Mouse (Mus musculus) myocyte (in vitro differentiated cells): ENCODE measurements around the gene C1qtnf7. TPM values are rescaled to one million over a fixed set of nuclear protein-coding genes. Genes with fewer than 3 reads are reported as not detected.

Experiments used
- H3K27me3 ChIP-seq: one replicate; pipeline ENCODE4 v1.6.1; 2011; ENCODE audit not compliant: control insufficient read depth, insufficient read depth, insufficient read length
- H3K36me3 ChIP-seq: one replicate; pipeline ENCODE4 v1.6.1; 2011; ENCODE audit not compliant: control insufficient read depth, insufficient read depth
- H3K4me2 ChIP-seq: one replicate; pipeline ENCODE4 v1.6.1; 2011; ENCODE audit warnings: low read depth, control low read depth
- H3K4me3 ChIP-seq: one replicate; pipeline ENCODE4 v1.5.1; 2011; ENCODE audit warnings: mild to moderate bottlenecking, control low read depth, moderate library complexity
- H3K79me2 ChIP-seq: one replicate; pipeline ENCODE4 v1.6.1; 2011; ENCODE audit not compliant: control insufficient read depth, insufficient read depth
- H3ac ChIP-seq: one replicate; pipeline ENCODE4 v1.6.1; 2011; ENCODE audit not compliant: control insufficient read depth, insufficient read length
- CEBPB ChIP-seq: IDR thresholded peaks from 2 replicates; pipeline ENCODE4 v1.6.1; 2011; ENCODE audit warnings: mild to moderate bottlenecking, moderate library complexity; ENCODE audit not compliant: poor library complexity, insufficient read depth, severe bottlenecking
- E2F4 ChIP-seq: IDR thresholded peaks from one replicate; pipeline ENCODE4 v1.6.1; 2011; ENCODE audit warnings: mild to moderate bottlenecking, control low read depth, moderate library complexity; ENCODE audit not compliant: insufficient read depth
- MAX ChIP-seq: IDR thresholded peaks from one replicate; pipeline ENCODE4 v1.6.1; 2011; ENCODE audit warnings: low read depth, mild to moderate bottlenecking, control low read depth
- MYOD1 ChIP-seq, 3 experiments: IDR thresholded peaks; one replicate each; pipeline ENCODE4 v1.6.1; 2011; ENCODE audit warnings: control low read depth in 2 of 3, low read depth in 2 of 3, mild to moderate bottlenecking in 2 of 3, moderate library complexity in 1 of 3; ENCODE audit not compliant: insufficient read length in 2 of 3, control insufficient read depth in 1 of 3
- MYOG ChIP-seq, 3 experiments: IDR thresholded peaks; one replicate each; pipeline ENCODE4 v1.6.1; 2011; ENCODE audit warnings: control low read depth in 2 of 3, low read depth in 2 of 3, mild to moderate bottlenecking in 2 of 3; ENCODE audit not compliant: insufficient read length in 2 of 3, control insufficient read depth in 1 of 3, insufficient read depth in 1 of 3
- POLR2A ChIP-seq: IDR thresholded peaks from one replicate; pipeline ENCODE4 v1.6.1; 2011; ENCODE audit warnings: low read depth, mild to moderate bottlenecking, control low read depth, moderate library complexity; ENCODE audit not compliant: insufficient read length
- POLR2AphosphoS2 ChIP-seq: IDR thresholded peaks from one replicate; pipeline ENCODE4 v1.6.1; 2011; ENCODE audit warnings: low read depth, control low read depth; ENCODE audit not compliant: insufficient read length
- REST ChIP-seq: IDR thresholded peaks from one replicate; pipeline ENCODE4 v1.6.1; 2011; ENCODE audit warnings: mild to moderate bottlenecking, control low read depth, moderate library complexity; ENCODE audit not compliant: insufficient read depth, insufficient read length
- SRF ChIP-seq: IDR thresholded peaks from one replicate; pipeline ENCODE4 v1.6.1; 2011; ENCODE audit warnings: low read depth; ENCODE audit not compliant: control insufficient read depth, insufficient read length
- TCF12 ChIP-seq: IDR thresholded peaks from one replicate; pipeline ENCODE4 v1.6.1; 2011; ENCODE audit warnings: mild to moderate bottlenecking, control low read depth; ENCODE audit not compliant: poor library complexity, insufficient read depth, severe bottlenecking
- TCF3 ChIP-seq: IDR thresholded peaks from one replicate; pipeline ENCODE4 v1.6.1; 2011; ENCODE audit warnings: low read depth, control low read depth; ENCODE audit not compliant: insufficient read length
- USF1 ChIP-seq: IDR thresholded peaks from one replicate; pipeline ENCODE4 v1.6.1; 2011; ENCODE audit warnings: low read depth, mild to moderate bottlenecking, control low read depth, moderate library complexity
- polyA plus RNA-seq: library from polyadenylated mRNA; unstranded; fragments of >200 nt; fragmentation: generic; extraction: Trizol; gene quantifications from one replicate; pipeline ENCODE4 v1.2.1, GENCODE M21; 2012; ENCODE audit warnings: missing spikeins

C1qtnf7 gene
- polyA plus RNA-seq, 1 experiment, result not detected

GRCm38 (mm10) chr5:43480046-43480445 is 35.3 kb upstream of the C1qtnf7 start:
- no peaks in the 10 kb centered on the region for H3K27me3 ChIP-seq
- H3ac ChIP-seq, result no peak overlapping the region
- H3K4me3 ChIP-seq, result no peak overlapping the region
- no peaks in the 10 kb centered on the region for H3K36me3 ChIP-seq
- no peak overlapping the region for H3K4me2 ChIP-seq
- no peak for TF ChIP-seq MYOD1 (IDR thresholded peaks at IDR 0.05; ENCODE audit: control insufficient read depth in 1 of 3, insufficient read length in 2 of 3, low read depth in 2 of 3)
- no peak for TF ChIP-seq MYOG (IDR thresholded peaks at IDR 0.05; ENCODE audit: control insufficient read depth in 1 of 3, insufficient read depth in 1 of 3, insufficient read length in 2 of 3, low read depth in 2 of 3)
- TF ChIP-seq POLR2AphosphoS2, result no peak
- TF ChIP-seq TCF3, result no peak
- TF ChIP-seq TCF12, result no peak
- no peak for TF ChIP-seq MAX
- no peak for TF ChIP-seq USF1
- TF ChIP-seq SRF, result no peak
- no peak for TF ChIP-seq CEBPB
- no peak for TF ChIP-seq POLR2A
- TF ChIP-seq REST, result no peak
- TF ChIP-seq E2F4, result no peak
- no peaks in the 10 kb centered on the region for H3K79me2 ChIP-seq

GRCm38 (mm10) chr5:43480786-43481185 is 34.6 kb upstream of the C1qtnf7 start:
- H3ac ChIP-seq, result no peak overlapping the region
- no peaks in the 10 kb centered on the region for H3K36me3 ChIP-seq
- no peak for TF ChIP-seq MYOG (IDR thresholded peaks at IDR 0.05; ENCODE audit: control insufficient read depth in 1 of 3, insufficient read depth in 1 of 3, insufficient read length in 2 of 3, low read depth in 2 of 3)
- no peak for TF ChIP-seq MYOD1 (IDR thresholded peaks at IDR 0.05; ENCODE audit: control insufficient read depth in 1 of 3, insufficient read length in 2 of 3, low read depth in 2 of 3)
- no peak for TF ChIP-seq TCF12
- TF ChIP-seq MAX, result no peak
- TF ChIP-seq REST, result no peak
- TF ChIP-seq CEBPB, result no peak
- no peak for TF ChIP-seq E2F4
- TF ChIP-seq POLR2A, result no peak
- no peak for TF ChIP-seq SRF
- no peak for TF ChIP-seq USF1
- no peaks in the 10 kb centered on the region for H3K27me3 ChIP-seq
- H3K79me2 ChIP-seq, result no peaks in the 10 kb centered on the region
- H3K4me2 ChIP-seq, result no peak overlapping the region
- no peak overlapping the region for H3K4me3 ChIP-seq

- no peak overlapping the region for H3K4me3 ChIP-seq
- H3K79me2 ChIP-seq, result no peaks in the 10 kb centered on the region
- H3ac ChIP-seq, result no peak overlapping the region
- H3K36me3 ChIP-seq, result no peaks in the 10 kb centered on the region
- H3K4me2 ChIP-seq, result no peak overlapping the region
- no peaks in the 10 kb centered on the region for H3K27me3 ChIP-seq
- TF ChIP-seq CEBPB (no peak), MAX (no peak), POLR2A (no peak), SRF (no peak), MYOG (IDR thresholded peaks at IDR 0.05; ENCODE audit: control insufficient read depth in 1 of 3, insufficient read depth in 1 of 3, insufficient read length in 2 of 3, low read depth in 2 of 3) (no peak), POLR2AphosphoS2 (no peak), TCF12 (no peak), TCF3 (no peak), USF1 (no peak), MYOD1 (IDR thresholded peaks at IDR 0.05; ENCODE audit: control insufficient read depth in 1 of 3, insufficient read length in 2 of 3, low read depth in 2 of 3) (no peak), REST (no peak), E2F4 (no peak)
Observed at GRCm38 (mm10) chr5:43481824-43482223, 33.5 kb upstream of the C1qtnf7 start.

DNA sequence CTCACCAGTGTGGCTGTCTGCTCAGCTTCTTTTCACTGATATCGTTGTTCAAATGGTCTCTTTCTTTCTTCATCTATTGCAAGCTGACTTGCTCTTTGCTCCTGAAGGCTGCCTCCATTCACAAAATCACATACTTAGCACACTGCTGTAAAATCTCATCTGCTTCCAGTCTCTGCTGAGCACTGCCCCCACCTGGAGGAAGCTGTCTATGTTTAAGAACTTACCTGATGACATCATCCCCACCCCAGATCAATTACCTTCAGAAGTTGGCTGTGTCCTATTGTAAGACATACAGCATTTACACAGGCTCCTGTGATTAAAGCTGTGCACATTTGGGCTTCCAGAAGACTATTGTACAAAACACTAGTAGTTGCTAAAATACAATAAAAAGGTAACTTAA is 13.5 kb upstream of the C1qtnf7 start:
- Histone ChIP-seq H3K4me2 (no peak overlapping the region), H3K4me3 (no peak overlapping the region), H3K27me3 (no peaks in the 10 kb centered on the region), H3ac (no peak overlapping the region), H3K36me3 (no peaks in the 10 kb centered on the region), H3K79me2 (no peaks in the 10 kb centered on the region)
- TF ChIP-seq TCF12 (no peak), MYOG (IDR thresholded peaks at IDR 0.05; ENCODE audit: control insufficient read depth in 1 of 3, insufficient read depth in 1 of 3, insufficient read length in 2 of 3, low read depth in 2 of 3) (no peak), POLR2A (no peak)

- no peak for TF ChIP-seq E2F4
- Histone ChIP-seq H3K36me3 (no peaks in the 10 kb centered on the region), H3K4me2 (no peak overlapping the region), H3K79me2 (no peaks in the 10 kb centered on the region), H3K4me3 (no peak overlapping the region), H3K27me3 (no peaks in the 10 kb centered on the region), H3ac (no peak overlapping the region)
Observed at GRCm38 (mm10) chr5:43504243-43504786, 11.0 kb upstream of the C1qtnf7 start.
